Mouse (Mus musculus): Measurements from ENCODE around the gene Tmem131.

DNA sequence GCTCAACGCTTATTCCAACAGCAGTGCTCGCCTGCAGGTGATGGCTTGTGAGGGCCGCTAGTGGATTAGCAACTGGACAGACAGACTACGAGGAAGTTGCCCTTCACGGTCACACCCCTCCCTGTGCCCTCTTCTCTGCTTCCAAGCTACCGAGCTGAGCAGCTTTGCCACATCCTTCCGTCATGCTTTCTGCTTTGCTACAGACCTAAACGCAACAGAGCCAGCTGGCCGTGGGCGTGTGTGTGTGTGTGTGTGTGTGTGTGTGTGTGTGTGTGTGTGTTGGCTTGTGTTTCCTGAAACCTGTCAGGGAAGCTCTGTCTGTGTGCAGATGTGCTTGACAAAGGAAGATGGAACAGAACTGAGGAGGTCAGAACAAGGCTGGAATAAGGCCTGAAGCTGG, 146.0 kb downstream of the Tmem131 start:
- TF ChIP-seq POLR2A (IDR thresholded peaks at IDR 0.05; ENCODE audit: insufficient read length, low read depth): no peak
- TF ChIP-seq MAX (IDR thresholded peaks at IDR 0.05; ENCODE audit: low read depth): no peak
- TF ChIP-seq TCF12 (IDR thresholded peaks at IDR 0.05; ENCODE audit: insufficient read depth, poor library complexity, severe bottlenecking): no peak
- no peak for TF ChIP-seq REST (IDR thresholded peaks at IDR 0.05; ENCODE audit: insufficient read depth, insufficient read length)
- no peak for TF ChIP-seq MYOD1 (IDR thresholded peaks at IDR 0.05; ENCODE audit: control insufficient read depth in 1 of 3, insufficient read length in 2 of 3, low read depth in 2 of 3)
- no peak for TF ChIP-seq USF1 (IDR thresholded peaks at IDR 0.05; ENCODE audit: low read depth)

Measured in myocyte (in vitro differentiated cells).